Mouse (Mus musculus) liver, postnatal 0 days (tissue): ENCODE measurements around the gene Krt16. TPM values are rescaled to one million over a fixed set of nuclear protein-coding genes. Genes with fewer than 3 reads are reported as not detected.

Experiments
- ATAC-seq: fragments of 200-750 bp; cut with Nextera tagmentation; 2 replicates; pipeline ENCODE4 v1.8.0; 2017; ENCODE audit warnings: mild to moderate bottlenecking, moderate library complexity
- DNase-seq: peaks from one replicate; pipeline ENCODE4 v3.0.0-alpha.2; 2016
- H3K27ac ChIP-seq: fragments of 300-500 bp; sonication (generic); 2 replicates; pipeline ENCODE4 v1.5.1; 2014; ENCODE audit warnings: antibody characterized with exemption, moderate library complexity, mild to moderate bottlenecking, low read depth
- H3K27me3 ChIP-seq: fragments of 300-500 bp; sonication (generic); 2 replicates; pipeline ENCODE4 v1.6.1; 2014; ENCODE audit warnings: low read length, control low read depth, mixed read lengths; ENCODE audit not compliant: insufficient read depth
- H3K36me3 ChIP-seq: fragments of 300-500 bp; sonication (generic); replicated peaks from 2 replicates; pipeline ENCODE4 v1.6.1; 2014; ENCODE audit warnings: mild to moderate bottlenecking, control low read depth, low read length, moderate library complexity, mixed read lengths; ENCODE audit not compliant: insufficient read depth
- H3K4me1 ChIP-seq: fragments of 300-500 bp; sonication (generic); 2 replicates; pipeline ENCODE4 v1.6.1; 2014; ENCODE audit warnings: antibody characterized with exemption, mild to moderate bottlenecking, control low read depth; ENCODE audit not compliant: insufficient read depth
- H3K4me2 ChIP-seq: fragments of 300-500 bp; sonication (generic); 2 replicates; pipeline ENCODE4 v1.6.1; 2014; ENCODE audit warnings: low read depth, mild to moderate bottlenecking, low read length, moderate library complexity, mixed read lengths
- H3K4me3 ChIP-seq: fragments of 300-500 bp; sonication (generic); 2 replicates; pipeline ENCODE4 v1.5.1; 2014; ENCODE audit warnings: low read depth, low read length
- H3K9ac ChIP-seq: fragments of 300-500 bp; sonication (generic); replicated peaks from 2 replicates; pipeline ENCODE4 v1.6.1; 2014; ENCODE audit warnings: mild to moderate bottlenecking, moderate library complexity
- H3K9me3 ChIP-seq: fragments of 300-500 bp; sonication (generic); 2 replicates; pipeline ENCODE4 v1.6.1; 2016; ENCODE audit warnings: mild to moderate bottlenecking, control low read depth, low read length, mixed read lengths
- CTCF ChIP-seq: sonication (generic); IDR thresholded peaks from 2 replicates; pipeline ENCODE4 v1.5.1; 2016; ENCODE audit warnings: antibody characterized with exemption, low read depth
- EP300 ChIP-seq: IDR thresholded peaks from 2 replicates; pipeline ENCODE4 v1.6.1; 2016; ENCODE audit warnings: antibody characterized with exemption, low read depth, mild to moderate bottlenecking
- WGBS: fragments of 180-500 bp; shearing (Covaris S2); extraction: QIAGEN DNeasy Blood & Tissue Kit; methylation state at CpG from one replicate; pipeline ENCODE4 v1.1.7; 2014; ENCODE audit not compliant: insufficient replicate concordance; 5-methylcytosine and 5-hydroxymethylcytosine counted together
- polyA plus RNA-seq: library from polyadenylated mRNA; unstranded; fragments of >200 nt; fragmentation: Nextera tagmentation; extraction: Ambion mirVana; gene quantifications from 2 replicates; pipeline ENCODE4 v1.2.1, GENCODE M21; 2015

Gene Krt16
- polyA plus RNA-seq, 1 experiment from 2014 or later = not detected

DNA sequence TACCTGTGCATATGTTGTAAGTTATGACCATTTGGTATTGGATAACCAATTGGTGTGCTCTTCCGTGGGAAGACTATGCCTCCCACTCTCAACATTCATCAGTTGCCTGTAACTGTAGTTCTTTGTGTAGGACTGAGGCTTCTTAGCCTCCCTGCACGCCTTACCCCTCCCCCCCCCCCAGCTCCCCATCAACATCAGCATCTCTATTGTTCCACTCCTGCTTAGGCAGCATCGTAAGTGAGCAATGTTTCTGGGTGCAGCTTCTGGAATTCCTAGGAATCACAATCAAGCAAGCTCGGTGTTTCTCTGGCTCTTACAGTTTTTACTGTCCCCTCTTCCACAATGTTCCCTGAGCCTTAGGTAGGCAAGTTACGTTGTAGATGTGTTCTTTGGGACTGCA, 26.8 kb upstream of the Krt16 start:
- H3K36me3 ChIP-seq = no peaks in the 10 kb centered on the region
- no peaks in the 10 kb centered on the region for H3K27me3 ChIP-seq
- H3K9me3 ChIP-seq = no peaks in the 10 kb centered on the region
- WGBS = 67% methylated on average over 4 of the region's 5 CpGs
- no peaks in the 10 kb centered on the region for H3K4me1 ChIP-seq
- ATAC-seq = no peak
- no peak for DNase-seq
- H3K4me2 ChIP-seq = no peak overlapping the region
- no peak for TF ChIP-seq CTCF
- no peak for TF ChIP-seq EP300
- H3K9ac ChIP-seq = no peak overlapping the region
- H3K27ac ChIP-seq = no peak overlapping the region
- no peak overlapping the region for H3K4me3 ChIP-seq

DNA sequence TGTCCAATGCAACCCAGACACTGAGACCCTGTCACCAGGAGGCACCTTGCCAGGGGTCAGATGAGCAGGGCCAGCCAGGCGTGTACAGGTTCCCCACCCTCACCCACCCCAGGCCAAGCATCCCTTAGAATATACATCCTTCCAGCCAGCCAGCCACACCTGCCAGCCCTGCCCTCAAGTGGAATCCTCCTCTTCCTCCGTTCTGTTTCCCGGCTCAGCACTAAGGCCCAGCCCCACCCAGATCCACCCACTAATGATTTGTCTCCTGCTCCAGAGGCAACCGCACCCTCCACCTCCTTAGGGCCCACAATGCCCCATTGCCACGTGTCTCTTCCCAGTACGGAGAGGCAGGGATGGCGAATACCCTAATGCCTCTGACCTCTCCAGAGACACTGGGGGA, 26.0 kb upstream of the Krt16 start:
- no peaks in the 10 kb centered on the region for H3K9me3 ChIP-seq

DNA sequence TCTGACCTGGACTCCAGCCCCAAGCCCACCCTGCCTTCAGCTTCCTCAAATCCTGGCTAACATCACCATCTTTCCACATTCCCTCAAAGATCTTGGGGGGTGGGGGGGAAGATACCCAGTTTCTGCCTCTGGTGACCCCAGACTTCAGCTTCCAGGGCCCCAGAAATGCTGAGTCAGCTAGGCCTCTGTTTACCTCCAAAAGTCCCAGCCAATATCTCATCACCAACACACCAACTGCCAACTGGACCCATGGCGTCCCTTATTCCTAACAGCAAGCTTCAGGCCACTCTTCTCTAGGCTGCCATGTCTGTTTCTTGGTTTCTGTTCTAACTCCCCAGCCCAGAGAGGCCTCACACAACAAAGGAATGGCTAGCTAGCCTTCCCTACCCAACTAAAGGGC, 23.2 kb upstream of the Krt16 start:
- Histone ChIP-seq H3K4me2 (no peak overlapping the region), H3K9ac (no peak overlapping the region), H3K27me3 (no peaks in the 10 kb centered on the region), H3K4me3 (no peak overlapping the region), H3K4me1 (no peaks in the 10 kb centered on the region), H3K9me3 (no peaks in the 10 kb centered on the region), H3K27ac (no peak overlapping the region), H3K36me3 (no peaks in the 10 kb centered on the region)
- DNase-seq (no peak), ATAC-seq (no peak)
- WGBS = 67% methylated on average over 1 of the region's 1 CpGs
- TF ChIP-seq CTCF (no peak), EP300 (no peak)

More for the DNA sequence above, 26.0 kb upstream of the Krt16 start:
- TF ChIP-seq CTCF (no peak), EP300 (no peak)
- Histone ChIP-seq H3K9ac (no peak overlapping the region), H3K36me3 (no peaks in the 10 kb centered on the region), H3K27me3 (no peaks in the 10 kb centered on the region), H3K4me1 (no peaks in the 10 kb centered on the region), H3K27ac (no peak overlapping the region), H3K4me2 (no peak overlapping the region), H3K4me3 (no peak overlapping the region)
- DNase-seq (no peak), ATAC-seq (no peak)
- 74% methylated on average over 7 of the region's 7 CpGs for WGBS

DNA sequence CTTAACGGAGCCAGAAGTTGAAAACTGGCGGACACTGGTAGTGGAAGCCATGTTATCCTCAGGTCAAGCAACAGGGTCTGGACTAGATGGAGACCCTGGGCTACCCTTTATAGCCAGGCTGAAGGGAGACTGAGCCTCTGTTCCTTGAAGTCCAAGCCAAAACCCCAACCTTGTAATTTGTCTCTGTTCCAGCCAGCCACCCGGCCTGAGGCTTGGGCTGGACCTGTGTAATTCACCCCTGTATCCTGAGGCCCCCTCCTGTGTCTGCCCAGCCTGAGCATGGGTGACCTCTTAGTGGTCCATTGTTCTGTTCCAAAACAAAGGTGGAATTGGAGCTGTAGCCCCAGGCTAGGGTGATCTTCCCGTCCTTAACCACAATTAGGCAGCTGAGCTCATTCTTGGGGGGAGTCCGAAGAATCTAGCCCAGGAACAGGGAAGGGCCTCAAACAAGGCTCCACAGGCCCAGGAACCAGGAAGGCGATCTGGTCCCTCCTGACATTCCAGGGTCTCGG, 21.2 kb upstream of the Krt16 start, which contains the start of gene Krt42:
Krt42 (minus strand) TSS at position 51 of the 512 bp plus-strand sequence.
- 77% methylated on average over 7 of the region's 7 CpGs for WGBS
- no peak within 1 kb of the TSS for H3K4me2 ChIP-seq
- TF ChIP-seq EP300 (no peak), CTCF (no peak)
- H3K27me3 ChIP-seq = no peaks in the 10 kb centered on the region
- ATAC-seq = no peak
- H3K27ac ChIP-seq = no peak within 1 kb of the TSS
- H3K36me3 ChIP-seq = no peaks in the 10 kb centered on the region
- no peak within 1 kb of the TSS for H3K9ac ChIP-seq
- DNase-seq = no peak
- H3K4me1 ChIP-seq = no peaks in the 10 kb centered on the region
- no peak within 1 kb of the TSS for H3K4me3 ChIP-seq
- no peaks in the 10 kb centered on the region for H3K9me3 ChIP-seq

DNA sequence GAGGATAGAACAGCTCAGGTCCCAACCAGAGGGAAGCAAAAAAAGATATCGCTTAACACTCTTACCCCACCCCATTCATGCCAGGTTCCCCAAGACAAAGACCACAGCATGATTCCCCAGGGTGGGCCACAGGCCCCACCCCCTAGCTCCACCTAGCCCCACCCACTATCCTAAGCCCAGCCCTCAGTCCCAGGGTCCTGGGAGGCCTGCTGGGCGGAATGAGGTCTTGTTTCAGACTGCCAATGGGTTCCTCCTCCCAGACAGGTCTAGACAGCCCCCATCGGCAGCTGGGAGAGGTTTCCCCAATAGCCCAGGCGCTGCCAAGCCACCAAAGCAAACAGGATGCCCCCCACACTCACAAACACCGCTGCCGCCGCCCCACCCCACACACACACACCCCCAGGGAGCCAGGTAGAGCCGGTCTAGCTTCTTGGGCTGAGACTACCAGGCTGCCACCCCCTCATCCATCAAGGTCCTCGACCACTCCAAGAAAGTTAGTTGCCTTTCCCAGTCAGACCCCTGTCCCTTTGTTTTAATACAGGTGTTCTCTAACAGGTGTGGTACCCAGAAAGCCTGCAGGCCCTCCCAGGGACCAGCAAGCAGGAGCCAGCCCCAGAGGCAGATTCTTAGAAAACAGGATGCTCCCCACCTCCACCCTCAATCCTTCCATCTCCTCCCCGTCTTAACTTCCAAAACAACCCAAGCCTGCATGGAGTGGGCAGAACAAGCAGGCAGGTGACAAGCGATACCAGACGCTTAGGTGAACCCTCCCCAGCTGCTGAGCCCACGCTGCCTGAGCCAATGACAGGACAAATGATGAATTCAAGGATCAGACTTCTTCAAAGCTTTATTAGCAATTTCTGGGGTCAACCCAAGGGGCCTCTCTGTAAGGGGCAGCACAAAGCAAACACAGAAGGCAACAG, 13.6 kb upstream of the Krt16 start:
- H3K36me3 ChIP-seq = no peaks in the 10 kb centered on the region
- 26% methylated on average over 13 of the region's 13 CpGs for WGBS
- no peak overlapping the region for H3K9ac ChIP-seq
- H3K9me3 ChIP-seq = no peaks in the 10 kb centered on the region
- no peak for TF ChIP-seq EP300
- no peak for TF ChIP-seq CTCF
- ATAC-seq (no peak), DNase-seq (peak; percentile 12)
- H3K27me3 ChIP-seq = no peaks in the 10 kb centered on the region
- no peak overlapping the region for H3K4me3 ChIP-seq
- H3K4me1 ChIP-seq = no peaks in the 10 kb centered on the region
- H3K4me2 ChIP-seq = no peak overlapping the region
- H3K27ac ChIP-seq = no peak overlapping the region

DNA sequence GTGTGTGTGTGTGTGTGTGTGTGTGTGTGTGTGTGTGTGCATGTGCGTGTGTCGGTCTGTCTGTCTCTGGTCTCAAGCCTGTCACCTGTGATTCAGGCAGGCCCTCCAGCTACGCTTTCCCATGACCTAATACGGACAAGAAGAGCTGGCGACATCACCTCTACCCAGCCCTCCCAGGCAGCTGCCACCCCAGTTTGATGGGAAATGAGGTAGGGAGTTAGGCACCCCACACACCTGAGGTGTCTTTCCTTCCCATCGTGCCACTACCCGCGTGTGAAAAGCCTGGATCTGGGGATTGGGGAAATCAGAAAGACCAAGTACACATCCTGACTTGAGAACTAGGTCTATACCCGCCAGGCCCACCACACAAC, 12.5 kb upstream of the Krt16 start:
- Histone ChIP-seq H3K9me3 (no peaks in the 10 kb centered on the region), H3K9ac (no peak overlapping the region), H3K27ac (no peak overlapping the region), H3K4me3 (no peak overlapping the region), H3K4me2 (no peak overlapping the region), H3K36me3 (no peaks in the 10 kb centered on the region), H3K27me3 (no peaks in the 10 kb centered on the region), H3K4me1 (no peaks in the 10 kb centered on the region)
- TF ChIP-seq EP300 (no peak), CTCF (no peak)
- WGBS = 69% methylated on average over 9 of the region's 9 CpGs
- ATAC-seq (no peak), DNase-seq (no peak)
